Mouse (Mus musculus): ENCODE results near the gene Scnn1a.

Scnn1a gene

GRCm38 (mm10) chr6:125361467-125362291, 41.2 kb downstream of the Scnn1a start:
- CTCF ChIA-PET = no interaction called here

DNA sequence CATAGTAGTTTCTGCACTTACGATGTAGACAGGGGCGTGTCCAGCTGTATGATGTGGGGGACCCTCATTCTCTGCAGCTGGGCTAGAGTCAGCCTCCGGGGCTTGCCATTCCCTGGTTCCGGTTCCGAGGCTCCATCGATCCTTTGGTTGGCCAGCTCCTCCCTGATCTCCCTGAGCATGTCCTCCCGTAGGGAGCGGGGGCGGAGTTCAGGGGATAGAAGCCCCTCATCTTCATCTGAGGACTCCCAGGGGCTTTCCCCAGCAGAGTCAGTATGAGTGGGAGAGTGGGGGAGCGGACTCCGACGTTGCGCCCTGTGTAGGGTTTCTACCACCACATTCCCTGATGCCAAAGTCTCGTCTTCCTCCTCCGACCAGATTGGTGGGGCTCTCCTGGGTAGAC, 42.6 kb downstream of the Scnn1a start:
- CTCF ChIA-PET = no interaction called here

- CTCF ChIA-PET = interaction anchor here (0.5 to 0.6 kb wide), 3 partner anchors 34 to 59 kb away, joined by 3 to 6 read pairs (median 4); no protein-coding TSS in a partner anchor
Observed at GRCm38 (mm10) chr6:125363451-125364242, 43.2 kb downstream of the Scnn1a start.

DNA sequence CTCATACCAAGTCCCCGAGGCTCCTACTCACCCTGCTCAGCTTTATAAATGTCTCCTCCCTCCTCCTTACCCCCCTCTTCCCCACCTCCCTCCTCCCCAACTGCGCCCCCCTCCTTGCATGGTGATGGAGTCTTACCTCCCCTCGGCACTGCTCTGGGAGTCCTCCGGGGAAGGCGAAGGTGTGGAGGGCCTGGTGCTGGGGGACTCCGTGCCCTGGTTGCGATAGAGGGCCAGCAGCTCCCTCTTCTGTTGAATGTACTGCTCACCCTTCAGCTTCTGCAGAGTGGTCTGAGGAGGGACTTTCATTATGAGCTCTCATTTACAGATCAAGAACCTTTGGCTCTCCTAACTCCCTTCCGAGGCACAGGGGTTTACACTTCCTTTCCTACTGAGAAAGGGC, 44.0 kb downstream of the Scnn1a start:
- CTCF ChIA-PET = interaction anchor here (0.5 to 0.6 kb wide), 2 partner anchors 49 to 198 kb away, joined by 4 to 14 read pairs; no protein-coding TSS in a partner anchor

DNA sequence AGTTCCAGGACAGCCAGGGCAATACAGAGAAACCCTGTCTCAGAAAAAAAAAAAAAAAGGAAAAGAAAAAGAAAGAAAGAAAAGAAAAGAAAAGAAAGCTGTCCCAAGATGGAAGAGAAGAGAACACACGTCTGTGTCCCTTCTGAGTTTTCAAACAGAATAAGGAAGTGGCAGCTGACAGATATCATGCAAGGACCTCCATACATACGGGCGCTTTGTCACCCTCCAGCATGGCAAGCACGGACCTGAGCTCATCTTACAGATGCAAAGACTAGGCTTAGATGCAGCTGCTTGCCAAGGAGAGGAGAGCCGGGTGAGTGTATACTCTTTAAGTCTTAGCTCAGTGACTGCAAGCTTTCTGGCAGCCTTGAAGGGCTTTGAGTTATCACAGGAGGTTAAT, 45.1 kb downstream of the Scnn1a start:
- CTCF ChIA-PET = interaction anchor here (0.7 to 1.1 kb wide), 2 partner anchors 10 to 36 kb away, joined by 3 to 4 read pairs; no protein-coding TSS in a partner anchor

- CTCF ChIA-PET = interaction anchor here (0.7 to 1.1 kb wide), 3 partner anchors 11 to 238 kb away, joined by 3 to 4 read pairs (median 3); no protein-coding TSS in a partner anchor
Observed at GRCm38 (mm10) chr6:125366133-125366532, 45.7 kb downstream of the Scnn1a start.

- CTCF ChIA-PET = no interaction called here
Observed at GRCm38 (mm10) chr6:125367758-125368371, 47.4 kb downstream of the Scnn1a start.

DNA sequence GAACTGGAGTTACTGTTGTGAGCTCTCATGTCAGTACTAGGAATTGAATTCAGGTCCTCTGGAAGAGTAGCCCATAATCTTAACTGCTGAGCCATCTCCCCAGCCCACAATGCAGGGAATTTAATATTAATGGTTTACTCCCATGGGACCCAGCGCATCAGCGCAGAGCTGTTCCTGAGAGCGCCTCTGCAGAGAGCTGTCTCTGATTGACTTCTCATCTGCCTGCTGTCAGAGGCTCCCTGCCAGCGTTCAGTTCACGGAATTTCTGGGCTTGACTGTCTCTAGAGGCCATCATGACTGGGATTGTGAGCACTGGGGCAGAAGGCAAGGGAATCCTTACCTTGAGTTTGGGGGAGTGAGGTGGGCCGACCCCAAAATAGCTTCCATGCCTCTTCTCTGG, 56.6 kb downstream of the Scnn1a start:
- CTCF ChIA-PET = no interaction called here

DNA sequence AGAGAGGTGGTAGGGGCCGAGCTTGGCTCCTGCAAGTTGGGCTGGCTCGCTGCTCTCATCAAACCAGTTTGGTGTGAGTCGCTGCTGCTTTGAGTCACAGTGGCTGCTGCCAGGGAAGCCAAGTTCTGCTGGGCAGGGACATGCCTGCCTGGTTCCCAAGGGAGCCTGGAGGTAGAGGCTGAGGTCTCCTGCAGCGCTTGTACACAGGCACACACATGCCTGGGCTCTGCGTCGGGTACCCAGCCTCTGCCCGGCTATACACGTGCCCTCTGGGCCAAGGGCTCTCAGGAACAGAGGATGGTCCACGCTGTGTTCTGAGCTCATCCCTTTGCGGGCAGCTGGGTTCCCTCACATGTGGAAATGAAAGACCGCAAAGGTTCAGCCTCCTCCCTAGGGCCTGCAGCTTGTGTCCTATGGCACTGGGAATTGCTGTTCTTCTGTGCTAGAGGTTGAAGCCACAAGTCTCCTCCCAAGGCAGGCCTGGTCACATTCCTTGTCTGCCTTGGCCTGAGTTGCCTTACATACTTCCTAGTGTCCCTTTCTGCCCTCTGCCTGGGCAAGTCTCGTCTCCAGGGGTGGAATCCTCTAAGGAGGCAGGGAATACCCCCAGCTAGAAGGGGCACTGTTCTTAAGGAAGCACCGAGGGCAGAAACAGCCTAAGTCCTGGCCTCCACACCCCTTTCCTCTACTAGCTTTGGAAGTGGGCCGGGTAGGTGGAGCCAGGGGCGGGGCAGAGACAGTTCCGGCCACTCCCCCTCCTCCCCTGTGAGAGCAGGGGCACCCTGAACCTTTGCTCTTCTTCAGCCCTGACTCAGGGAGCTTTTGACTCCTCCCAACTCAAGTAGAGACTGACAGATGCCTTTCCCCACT, 57.4 kb downstream of the Scnn1a start:
- CTCF ChIA-PET = no interaction called here

GRCm38 (mm10) chr6:125378621-125379020, 58.2 kb downstream of the Scnn1a start:
- CTCF ChIA-PET = no interaction called here

GRCm38 (mm10) chr6:125379781-125380180, 59.3 kb downstream of the Scnn1a start:
- CTCF ChIA-PET = no interaction called here

- CTCF ChIA-PET = no interaction called here
Observed at GRCm38 (mm10) chr6:125380372-125381360, 60.2 kb downstream of the Scnn1a start, which contains the start of gene Plekhg6. Gene Plekhg6, minus strand, starts transcription at chr6:125380793.

DNA sequence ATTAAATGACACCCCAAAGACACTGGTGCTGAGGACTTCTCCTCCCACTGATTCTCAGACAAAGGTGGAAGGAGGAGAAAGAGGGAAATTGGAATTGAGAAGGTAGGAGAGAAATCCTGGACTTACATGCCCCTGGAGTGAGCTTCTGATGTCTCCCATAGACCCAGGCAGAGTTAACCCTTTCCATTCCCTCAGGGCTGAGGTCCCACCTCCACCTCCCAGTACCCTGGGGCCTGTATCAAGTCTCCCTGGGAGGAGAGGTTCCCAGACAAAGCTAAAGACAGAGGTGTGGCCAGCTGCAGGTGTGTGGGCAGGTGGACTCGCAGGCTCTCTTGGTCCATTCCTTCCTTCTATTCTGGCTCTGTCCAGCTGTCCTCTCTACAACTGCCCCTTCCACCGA, 61.6 kb downstream of the Scnn1a start:
- CTCF ChIA-PET = interaction anchor here (0.9 kb wide), 1 partner anchor 241 kb away, joined by 3 read pairs; no protein-coding TSS in a partner anchor

DNA sequence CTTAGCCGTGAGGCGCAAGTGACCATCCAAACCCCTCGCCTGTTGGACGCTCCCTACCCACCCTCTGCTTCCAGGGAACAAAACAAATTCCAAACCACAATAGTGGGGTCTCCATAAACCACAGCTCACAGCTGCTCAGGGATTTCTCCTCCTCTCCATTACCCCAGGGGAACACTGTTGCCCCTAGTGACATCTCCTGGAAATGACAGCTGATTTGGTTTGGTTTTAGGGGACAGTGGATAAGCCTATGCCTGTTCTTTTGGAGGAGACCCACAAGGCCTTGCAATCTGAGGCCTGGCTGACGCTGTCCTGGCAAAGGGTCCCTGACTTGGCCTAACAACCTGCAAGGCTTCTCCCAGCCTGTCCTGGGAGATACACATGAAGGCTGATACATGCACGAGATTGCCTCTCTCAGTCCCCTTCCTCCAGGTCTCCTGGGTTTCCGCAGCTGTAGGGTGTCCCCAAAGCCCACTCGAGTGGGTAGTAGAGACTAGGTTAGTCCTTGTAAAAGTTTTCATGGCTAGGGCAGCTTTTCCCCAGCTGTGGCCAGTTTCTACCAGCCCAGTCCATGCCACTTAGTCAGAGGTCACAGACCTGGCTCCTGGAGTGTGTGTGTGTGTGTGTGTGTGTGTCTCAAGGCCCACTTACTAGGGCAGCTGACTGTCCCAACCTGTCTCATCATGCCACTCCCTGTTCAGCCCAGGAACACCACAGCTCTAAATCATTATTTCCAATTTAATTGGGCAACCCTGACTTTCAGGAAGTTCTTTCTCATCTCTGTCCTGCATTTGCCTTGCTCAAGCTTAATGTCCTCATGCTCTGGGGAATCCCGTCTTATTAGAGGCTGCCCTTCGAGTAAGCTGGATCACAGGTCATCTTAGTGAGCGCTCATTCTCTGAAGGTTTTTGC, 64.9 kb downstream of the Scnn1a start:
- CTCF ChIA-PET = interaction anchor here (0.5 kb wide), 1 partner anchor 10 kb away, joined by 4 read pairs; no protein-coding TSS in a partner anchor

GRCm38 (mm10) chr6:125386080-125386479, 65.6 kb downstream of the Scnn1a start:
- CTCF ChIA-PET = interaction anchor here (0.5 kb wide), 1 partner anchor 11 kb away, joined by 4 read pairs; no protein-coding TSS in a partner anchor

DNA sequence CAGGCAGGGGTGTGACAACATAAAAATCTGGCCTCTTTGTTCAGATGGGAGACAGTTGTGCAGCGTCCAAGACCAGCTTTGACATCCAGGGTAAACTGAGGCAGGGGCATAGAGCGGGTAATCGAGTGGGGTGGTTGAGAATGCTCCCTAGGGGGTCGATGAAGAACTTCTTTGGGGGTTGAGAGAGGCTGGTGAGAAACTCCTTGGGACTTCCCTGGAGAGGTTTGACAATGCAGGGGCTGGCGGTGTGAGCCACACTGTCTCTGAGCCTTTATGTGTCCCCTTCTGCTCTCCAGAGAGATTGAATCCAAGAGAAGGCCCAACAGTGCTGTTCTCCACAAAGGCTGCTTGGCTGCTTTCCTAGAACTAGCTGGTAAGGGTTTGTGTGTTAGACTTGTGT, 69.4 kb downstream of the Scnn1a start:
- CTCF ChIA-PET = no interaction called here
